Mouse (Mus musculus) bone marrow, adult 2 months (tissue): ENCODE data around the gene Usf1.

ENCODE experiments used
- CTCF ChIP-seq: fragments of 200-500 bp; IDR thresholded peaks from 2 replicates; pipeline ENCODE4 v1.5.1; 2011; ENCODE audit warnings: low read length, control low read depth; ENCODE audit not compliant: control insufficient read depth, insufficient read depth
- POLR2A ChIP-seq: fragments of 200-500 bp; IDR thresholded peaks from 2 replicates; pipeline ENCODE4 v1.6.1; 2011; ENCODE audit warnings: low read depth, mild to moderate bottlenecking, control low read depth, low read length, borderline replicate concordance; ENCODE audit not compliant: control insufficient read depth

- TF ChIP-seq CTCF: no peak
- no peak for TF ChIP-seq POLR2A
These were observed 908 bp downstream of the Usf1 start for GRCm38 (mm10) chr1:171412001-171412441.
